Mouse (Mus musculus): Measurements from ENCODE around the gene Lss. TPM values are rescaled to one million over a fixed set of nuclear protein-coding genes. Genes with fewer than 3 reads are reported as not detected.

Lss gene
- polyA plus RNA-seq (2017; shearing (Covaris generic)): 10 to 100 TPM in 2 of 3 experiments, 1 to 10 TPM in 1; 9.7 to 17.3 (median 12.5) TPM

DNA sequence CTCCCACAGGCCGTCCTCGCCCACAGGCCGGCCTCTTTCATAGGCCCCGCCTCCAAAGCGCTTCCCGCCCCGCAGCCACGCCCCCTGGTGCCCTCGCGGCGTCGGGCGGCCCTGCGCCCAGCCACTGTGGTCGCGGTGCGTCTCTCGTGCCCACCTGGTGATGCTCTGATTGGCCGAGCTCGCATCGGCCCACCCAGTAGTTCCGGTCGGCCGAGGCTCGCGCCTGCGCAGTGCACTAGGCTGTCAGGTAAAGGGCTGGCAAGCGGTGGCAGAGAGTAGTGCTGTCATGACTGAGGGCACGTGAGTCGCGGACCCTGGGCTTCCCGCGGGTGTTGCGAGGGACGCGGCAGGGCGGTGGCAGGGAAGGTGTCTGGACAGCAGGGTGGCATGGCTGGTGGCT, at the start of gene Lss:
Gene Lss, plus strand, starts transcription at position 214 of the 400 bp plus-strand sequence.
- ATAC-seq: peak; percentile 99

- ATAC-seq: no peak
Observed at GRCm38 (mm10) chr10:76486302-76486701, 45.1 kb upstream of the Lss start.

GRCm38 (mm10) chr10:76488265-76488664, 43.1 kb upstream of the Lss start:
- no peak for ATAC-seq

- no peak for ATAC-seq
Observed at GRCm38 (mm10) chr10:76489205-76489604, 42.2 kb upstream of the Lss start.

DNA sequence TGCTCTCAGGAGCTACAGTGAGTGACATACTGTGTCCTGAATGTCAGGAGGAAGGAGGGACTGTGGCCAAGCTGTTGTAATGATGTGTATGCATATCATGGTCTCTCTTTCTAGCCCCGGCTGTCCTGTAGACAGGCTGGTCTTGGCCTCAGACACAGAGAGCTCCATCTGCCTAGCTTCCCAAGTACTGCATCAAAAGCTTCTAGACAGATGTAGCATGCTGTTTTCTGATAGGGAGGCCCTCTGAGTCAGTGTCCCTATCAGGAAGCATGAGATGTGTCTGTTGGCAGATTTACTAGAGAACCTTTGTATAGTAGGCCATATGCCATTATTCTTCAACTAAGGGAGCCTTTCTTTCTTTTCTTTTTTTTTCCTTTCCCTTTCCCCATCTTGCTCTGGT, 37.9 kb upstream of the Lss start:
- ATAC-seq: no peak

DNA sequence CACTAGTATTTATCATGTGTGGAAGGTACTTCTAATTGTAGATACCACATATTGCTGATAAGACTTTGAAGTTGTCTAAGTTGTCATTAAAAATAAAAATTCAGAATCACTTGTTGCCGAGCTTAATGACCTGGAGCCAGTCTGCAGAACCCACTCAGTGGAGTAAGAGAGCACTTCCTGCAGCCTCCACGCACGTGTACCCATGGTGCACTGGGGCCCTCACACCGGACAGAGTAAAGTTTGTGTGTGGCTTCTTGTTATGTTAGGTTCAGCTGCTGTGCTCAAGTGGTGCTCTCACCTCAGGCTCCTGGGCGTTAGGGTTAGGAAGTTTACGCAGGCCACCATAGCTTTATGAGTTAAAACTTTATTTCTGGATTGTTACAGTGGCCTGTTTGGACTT, 35.9 kb upstream of the Lss start:
- no peak for ATAC-seq

DNA sequence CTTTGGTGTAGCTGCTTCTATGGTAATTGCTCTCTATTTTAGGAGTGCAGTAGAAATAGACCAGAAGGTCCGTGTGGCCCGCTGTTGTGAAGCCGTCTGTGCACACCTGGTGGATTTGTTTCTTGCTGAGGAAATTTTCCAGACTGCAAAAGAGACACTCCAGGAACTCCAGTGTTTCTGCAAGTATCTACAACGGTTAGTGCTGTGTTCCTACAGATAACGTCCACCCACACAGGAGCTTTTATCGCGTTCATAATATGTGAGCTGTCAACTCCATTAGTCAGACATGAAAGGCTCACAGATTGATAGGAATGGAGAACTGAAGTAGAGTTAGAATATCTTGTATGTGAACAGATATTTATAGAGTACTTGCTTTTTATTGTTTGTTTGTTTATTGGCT, 35.0 kb upstream of the Lss start:
- no peak for ATAC-seq

DNA sequence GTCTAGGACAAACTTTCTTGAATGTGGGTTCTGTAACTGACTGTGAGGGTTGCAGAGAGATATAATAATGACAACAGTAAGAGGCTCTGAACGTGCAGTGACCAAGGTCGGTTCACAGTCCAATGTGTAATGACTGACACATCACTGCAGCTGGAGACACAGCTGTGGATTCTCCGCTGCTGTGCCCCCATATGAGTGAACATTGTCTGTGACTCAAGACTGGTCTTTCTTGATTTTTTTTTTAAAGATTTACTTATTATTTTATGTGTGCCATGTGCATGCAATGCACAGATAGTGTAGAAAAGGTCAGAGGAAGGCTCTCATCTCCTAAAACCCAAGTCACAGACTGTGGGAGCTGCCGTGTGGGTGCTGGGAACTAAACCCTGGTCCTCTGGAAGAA, 33.9 kb upstream of the Lss start:
- ATAC-seq: no peak

DNA sequence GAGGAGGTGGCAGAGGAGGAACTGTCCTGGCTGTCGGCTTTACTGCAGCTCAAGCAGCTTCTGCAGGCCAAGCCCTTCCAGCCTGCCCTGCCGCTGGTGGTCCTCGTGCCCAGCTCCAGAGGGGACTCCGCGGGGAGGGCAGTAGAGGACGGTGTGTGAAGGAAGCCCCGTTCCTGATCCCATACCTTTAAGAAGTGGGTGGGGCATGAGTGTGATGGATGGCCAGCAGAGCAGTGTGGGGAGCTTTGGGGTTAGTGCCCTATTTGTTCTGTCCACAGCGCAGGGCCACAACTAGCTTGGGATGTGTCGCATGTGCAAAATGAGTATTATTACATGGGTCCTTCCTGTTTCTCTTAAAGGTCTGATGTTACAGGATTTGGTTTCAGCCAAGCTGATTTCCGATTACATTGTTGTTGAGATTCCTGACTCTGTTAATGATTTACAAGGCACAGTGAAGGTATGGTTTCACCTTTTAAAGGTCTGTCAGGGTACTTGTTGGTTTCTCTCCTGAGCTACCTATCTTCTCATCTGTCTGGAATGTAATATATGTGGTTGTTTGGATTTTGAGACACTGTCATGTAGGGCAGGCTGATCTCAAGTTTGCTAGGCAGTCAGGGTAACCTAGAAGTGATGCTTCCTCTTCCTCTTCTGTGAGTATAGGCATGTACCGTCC, 27.0 kb upstream of the Lss start:
- ATAC-seq: no peak

DNA sequence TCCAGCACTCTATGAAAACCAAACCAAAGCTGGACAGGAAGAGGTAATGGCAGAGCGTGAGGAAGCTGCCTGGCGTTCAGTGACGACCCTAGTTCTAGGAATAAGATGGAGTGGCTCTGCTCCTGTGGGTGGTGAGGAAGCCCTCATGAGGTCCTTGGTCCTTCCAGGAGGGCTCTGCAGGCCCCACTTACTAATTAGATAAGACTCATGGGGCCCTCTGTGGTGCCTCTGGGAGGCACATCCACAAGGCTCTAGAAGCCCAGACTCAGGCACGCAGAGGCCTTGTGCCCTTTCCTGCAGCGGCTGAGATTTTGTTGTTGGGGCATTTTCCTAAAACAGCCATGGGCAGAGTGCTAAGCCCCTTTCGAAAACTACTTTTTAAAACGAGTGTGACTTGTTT, 25.5 kb upstream of the Lss start:
- ATAC-seq: no peak

DNA sequence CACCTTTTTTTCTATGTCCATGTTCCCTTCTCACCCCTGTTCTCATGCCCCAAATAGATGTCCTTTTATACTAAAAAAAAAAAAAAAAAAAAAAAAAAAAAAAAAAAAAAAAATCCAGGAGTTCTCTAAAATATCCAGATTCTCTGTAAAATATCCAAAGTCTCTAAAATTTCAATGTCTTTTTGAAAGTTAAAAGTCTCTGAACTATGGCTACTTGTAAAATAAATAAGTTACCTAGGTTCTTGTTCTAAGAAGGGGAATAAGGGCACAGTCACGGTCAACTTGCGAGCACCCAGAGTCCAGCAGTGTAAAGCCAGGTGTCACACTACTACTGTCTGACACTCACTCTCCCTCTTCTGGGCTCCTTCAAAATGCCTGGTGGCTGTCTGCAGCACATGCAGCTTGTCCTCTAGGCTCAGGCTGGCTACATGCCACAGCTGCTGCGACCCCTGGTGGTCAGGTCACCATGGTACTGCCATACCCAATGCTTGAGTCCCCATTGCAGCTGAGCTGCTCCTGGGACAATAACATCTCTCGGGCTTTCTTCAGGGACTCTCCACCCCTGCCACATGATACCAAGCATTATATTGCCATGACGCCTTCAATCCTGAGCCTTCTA, 18.3 kb upstream of the Lss start:
- peak; percentile 99 for ATAC-seq

- no peak for ATAC-seq
Observed at GRCm38 (mm10) chr10:76530922-76531321, 466 bp upstream of the Lss start.

DNA sequence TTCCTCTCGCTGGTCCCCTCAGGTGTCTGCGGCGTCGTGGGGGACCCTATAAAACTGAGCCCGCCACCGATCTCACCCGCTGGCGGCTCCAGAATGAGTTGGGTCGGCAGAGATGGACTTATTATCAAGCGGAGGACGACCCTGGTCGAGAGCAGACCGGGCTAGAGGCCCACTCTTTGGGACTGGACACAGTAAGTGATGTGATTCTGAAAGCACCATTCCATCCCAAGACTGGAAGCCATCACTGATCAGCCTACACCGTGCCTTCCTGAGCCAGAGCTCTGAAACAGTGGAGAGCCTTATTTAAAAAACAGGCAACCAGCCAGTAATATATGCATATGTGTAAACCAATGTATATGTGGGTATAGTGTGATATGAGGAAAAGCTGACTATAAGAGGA, 440 bp downstream of the Lss start:
- ATAC-seq: no peak

GRCm38 (mm10) chr10:76535526-76535925, 4.1 kb downstream of the Lss start:
- no peak for ATAC-seq

DNA sequence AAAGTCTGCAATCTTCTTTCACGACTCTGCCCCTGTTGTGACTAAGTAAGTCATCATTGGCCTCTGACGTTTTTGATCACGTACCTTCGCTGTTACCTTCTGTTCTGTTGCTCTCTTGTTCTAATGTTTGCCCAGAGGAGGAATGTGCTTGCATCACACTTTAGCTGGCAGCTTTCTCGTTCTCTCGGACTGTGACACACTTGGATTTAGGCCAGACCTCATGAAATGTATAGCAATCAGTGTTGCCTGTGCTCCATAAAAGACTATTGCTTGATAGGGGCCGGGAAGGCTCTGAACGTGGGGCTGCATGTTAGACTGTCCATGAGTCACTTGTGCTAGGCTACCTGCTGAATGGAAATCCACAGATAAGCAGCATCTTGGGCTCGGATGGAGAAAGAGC, 6.2 kb downstream of the Lss start:
- no peak for ATAC-seq

DNA sequence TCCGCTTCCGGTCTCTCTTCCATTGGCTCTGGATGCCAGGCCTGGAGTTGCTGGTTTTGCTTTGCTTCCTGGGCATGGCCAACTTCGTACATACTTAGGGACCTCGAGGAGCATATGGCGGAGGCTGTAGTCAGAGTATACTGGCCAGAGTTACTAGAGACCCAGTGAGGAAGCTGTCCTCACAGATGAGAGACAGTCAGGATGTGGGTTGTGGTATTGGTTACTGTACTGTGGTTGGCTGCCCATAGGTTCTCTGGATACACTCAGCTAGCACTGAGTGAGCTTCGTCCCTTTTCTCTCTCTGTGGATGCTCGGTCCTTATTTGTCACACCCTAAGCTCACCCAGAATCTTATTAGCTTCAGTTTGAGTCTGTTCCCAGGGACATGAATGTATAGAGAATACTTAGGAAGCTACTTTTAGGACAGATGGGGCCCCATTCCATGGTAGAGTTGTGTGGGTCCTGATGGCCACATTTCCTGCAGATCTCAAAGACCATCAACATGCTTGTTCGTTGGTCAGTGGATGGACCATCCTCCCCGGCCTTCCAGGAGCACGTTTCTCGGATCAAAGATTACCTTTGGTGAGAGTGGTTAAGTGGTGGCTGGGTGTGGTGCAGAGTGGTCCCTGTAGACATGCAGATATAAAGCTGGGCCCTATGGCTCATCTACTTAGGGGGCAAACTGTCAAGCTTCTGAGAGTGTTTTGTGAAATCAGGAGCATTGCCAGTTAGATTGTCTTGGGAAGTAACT, 10.1 kb downstream of the Lss start:
- peak; percentile 63 for ATAC-seq

- peak; percentile 86 for ATAC-seq
Observed at GRCm38 (mm10) chr10:76542636-76543375, 11.4 kb downstream of the Lss start.

DNA sequence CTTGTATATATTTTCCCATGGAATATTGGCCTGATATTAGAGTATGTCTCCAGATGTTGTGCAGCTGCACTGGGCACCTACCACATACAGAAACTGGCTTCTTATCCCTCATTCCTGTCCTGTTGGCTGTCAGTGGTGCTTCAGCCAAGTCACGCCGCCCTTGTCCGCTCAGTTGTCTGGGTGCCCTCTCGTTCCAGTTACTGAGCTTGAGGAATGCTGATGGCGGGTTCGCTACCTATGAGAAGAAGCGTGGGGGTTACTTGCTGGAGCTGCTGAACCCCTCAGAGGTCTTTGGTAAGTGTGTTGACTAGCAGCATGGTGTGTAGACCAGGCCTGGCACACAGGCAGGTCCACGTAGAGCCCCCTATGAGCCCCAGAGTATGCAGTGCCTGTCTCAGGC, 15.2 kb downstream of the Lss start:
- ATAC-seq: no peak

GRCm38 (mm10) chr10:76548218-76548617, 16.8 kb downstream of the Lss start:
- ATAC-seq: no peak

DNA sequence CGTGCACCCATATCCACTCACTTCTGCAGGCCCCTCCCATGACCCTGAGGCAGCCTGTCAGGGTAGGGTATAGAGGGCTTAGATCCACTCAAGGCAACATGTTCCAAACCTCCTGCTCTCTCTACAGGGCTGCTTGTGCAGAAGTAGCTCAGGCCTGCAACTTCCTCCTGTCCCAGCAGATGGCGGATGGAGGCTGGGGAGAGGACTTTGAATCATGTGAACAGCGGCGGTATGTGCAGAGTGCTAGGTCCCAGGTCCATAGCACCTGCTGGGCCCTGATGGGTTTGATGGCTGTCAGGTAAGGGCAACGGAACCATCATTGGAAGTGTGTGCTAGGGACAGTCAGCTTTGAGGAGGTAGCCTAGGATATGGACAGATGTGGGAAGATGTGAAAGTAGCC, 19.1 kb downstream of the Lss start:
- no peak for ATAC-seq

GRCm38 (mm10) chr10:76551556-76551955, 20.2 kb downstream of the Lss start:
- no peak for ATAC-seq

DNA sequence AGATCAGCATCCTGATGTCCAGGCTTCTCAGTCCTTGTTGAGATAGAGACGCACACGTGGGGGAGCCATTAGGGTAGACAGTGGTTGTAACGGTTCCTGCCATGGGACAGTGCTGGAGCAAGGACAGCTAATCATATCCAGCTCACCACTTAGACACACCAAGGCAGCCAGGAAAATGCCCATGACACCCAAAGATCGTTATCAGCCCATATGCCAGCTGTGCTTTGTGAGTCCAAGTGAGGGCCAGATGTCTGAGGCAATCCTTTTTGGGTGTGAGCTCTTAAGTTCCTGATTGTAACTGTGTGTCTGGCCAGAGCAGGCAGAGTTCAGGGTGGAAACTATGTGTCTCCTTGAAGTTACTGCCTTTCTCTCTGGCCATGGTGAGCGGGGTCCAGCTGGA, 22.7 kb downstream of the Lss start:
- no peak for ATAC-seq

DNA sequence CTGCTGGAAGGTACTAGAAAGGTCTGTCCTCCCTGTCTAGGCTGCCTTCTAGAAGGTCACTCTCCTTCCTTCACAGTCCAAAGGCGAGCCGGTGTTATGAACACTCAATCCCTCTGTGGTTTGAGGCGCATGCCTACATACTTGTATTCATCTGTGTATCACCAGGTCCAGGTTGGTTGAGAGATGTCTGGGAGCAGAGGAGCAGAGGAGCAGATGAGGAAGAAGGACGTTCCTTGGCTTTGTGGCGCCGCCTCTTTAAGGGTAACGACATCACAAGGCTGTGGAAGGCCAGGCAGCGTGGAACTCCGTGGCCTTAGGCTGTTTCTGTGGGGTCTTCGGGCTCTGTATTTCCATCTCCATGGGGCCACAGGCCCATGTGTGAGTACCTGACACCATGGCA, 30.6 kb downstream of the Lss start, which contains the start of gene Spatc1l:
Gene Spatc1l, plus strand, starts transcription at position 301 of the 400 bp plus-strand sequence.
- ATAC-seq: no peak

Measured in inflammation-experienced regulatory T-cells, adult 6 months (primary cell).